Mouse (Mus musculus) brain, embryonic 14.5 days (tissue): ENCODE data around the gene Pik3cd.

Source experiments
- CTCF ChIP-seq: fragments of 200-500 bp; IDR thresholded peaks from 2 replicates; pipeline ENCODE4 v1.5.1; 2012; ENCODE audit warnings: inconsistent platforms, mild to moderate bottlenecking, moderate library complexity, borderline replicate concordance; ENCODE audit not compliant: insufficient read depth, insufficient read length; ENCODE audit errors: extremely low read depth
- POLR2A ChIP-seq: fragments of 200-500 bp; IDR thresholded peaks from 2 replicates; pipeline ENCODE4 v1.6.1; 2012; ENCODE audit warnings: mild to moderate bottlenecking, inconsistent platforms, borderline replicate concordance; ENCODE audit not compliant: poor library complexity, insufficient read depth, insufficient read length, severe bottlenecking; ENCODE audit errors: extremely low read depth

GRCm38 (mm10) chr4:149730827-149731226 is 28.5 kb upstream of the Pik3cd start:
- TF ChIP-seq POLR2A (no peak), CTCF (no peak)
